Mouse (Mus musculus): ENCODE measurements around the gene Taf1.

Gene Taf1

DNA sequence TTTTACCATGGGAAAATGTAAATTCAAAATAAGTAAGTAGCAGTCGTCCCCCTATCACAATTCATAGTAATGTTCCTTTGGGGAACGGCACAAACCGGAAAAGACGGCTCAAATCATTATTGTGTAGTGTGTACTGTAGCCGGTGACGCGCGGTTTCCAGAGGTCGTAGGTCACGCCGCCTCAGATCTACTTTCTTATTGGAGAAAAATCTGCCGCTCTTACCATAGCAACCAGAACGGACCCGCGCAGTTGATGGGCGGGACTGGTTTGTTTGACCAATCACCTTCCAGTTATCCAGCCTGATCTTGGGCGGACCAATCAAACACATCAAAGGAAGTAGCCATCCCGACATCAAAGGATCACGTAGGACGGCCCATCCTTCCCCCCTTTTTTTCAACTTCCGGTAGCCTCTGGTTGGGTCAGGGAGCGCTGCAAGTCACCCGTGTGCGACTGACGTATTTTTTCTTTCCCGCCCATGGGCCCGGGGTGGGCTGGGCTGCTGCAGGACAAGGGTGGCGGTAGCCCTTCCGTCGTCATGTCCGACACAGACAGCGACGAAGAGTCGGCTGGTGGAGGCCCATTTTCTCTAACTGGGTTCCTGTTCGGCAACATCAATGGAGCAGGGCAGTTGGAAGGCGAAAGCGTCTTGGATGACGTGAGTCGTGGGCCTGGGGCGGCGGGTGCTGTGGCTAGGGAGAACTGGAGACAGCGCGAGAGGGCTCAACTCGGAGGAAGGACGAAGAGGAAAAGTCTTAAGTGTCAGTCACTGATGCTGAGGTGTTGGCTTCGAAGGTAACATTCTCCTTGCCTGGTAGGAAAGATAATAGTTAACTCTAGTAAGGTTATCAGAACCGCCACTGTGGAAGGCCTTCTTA is at the start of gene Taf1:
Gene Taf1 (plus strand): TSS at position 388 of the 875 bp plus-strand sequence.
- peak; percentile 96 for DNase-seq (ENCODE audit: low read depth)

DNA sequence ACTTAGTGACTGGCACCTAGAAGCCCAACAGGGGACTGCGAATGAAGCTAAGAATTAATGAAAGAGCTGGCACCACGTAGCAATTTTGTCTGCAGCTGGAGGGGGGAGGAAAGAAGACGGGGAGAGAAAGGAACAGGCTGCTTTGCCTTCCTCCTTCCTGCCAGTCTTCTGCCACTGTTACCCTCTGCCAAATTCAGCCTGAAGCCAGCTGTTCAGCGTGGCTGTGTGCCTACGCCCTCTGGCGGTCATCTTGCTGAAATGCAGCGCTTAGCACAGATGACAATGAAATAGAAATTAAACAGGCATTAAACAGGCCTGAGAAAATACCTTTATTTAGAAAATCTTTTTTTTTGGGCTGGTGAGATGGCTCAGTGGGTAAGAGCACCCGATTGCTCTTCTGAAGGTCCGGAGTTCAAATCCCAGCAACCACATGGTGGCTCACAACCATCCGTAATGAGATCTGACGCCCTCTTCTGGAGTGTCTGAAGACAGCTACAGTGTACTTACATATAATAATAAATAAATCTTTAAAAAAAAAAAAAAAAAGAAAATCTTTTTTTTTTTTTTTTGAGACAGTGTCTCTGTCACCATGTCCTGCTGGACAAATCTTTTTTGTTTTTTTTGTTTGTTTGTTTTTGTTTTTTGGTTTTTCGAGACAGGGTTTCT is 45.9 kb upstream of the Taf1 start:
- peak; percentile 69 for DNase-seq (ENCODE audit: low read depth)

GRCm38 (mm10) chrX:101504636-101505035 is 27.9 kb upstream of the Taf1 start:
- peak; percentile 70 for DNase-seq (ENCODE audit: low read depth)

GRCm38 (mm10) chrX:101515710-101516109 is 16.8 kb upstream of the Taf1 start:
- peak; percentile 42 for DNase-seq (ENCODE audit: low read depth)

GRCm38 (mm10) chrX:101518006-101518405 is 14.5 kb upstream of the Taf1 start:
- DNase-seq (ENCODE audit: low read depth): no peak

DNA sequence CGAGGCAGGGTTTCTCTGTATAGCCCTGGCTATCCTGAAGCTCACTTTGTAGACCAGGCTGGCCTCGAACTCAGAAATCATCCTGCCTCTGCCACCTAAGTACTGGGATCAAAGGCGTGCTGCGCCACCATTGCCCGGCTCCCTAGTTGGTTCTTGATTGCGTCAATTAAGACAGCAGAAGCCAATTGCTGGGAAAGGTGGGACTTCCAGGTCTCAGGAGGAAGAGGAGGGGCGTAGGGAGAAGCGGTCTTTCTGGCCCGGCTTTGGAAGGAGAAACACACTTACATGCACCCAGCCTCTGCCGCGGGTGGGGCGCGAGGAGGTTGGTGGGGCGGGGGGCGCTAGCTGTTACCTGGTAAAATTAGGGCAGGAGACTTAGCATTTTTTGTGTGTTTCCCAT is 10.5 kb upstream of the Taf1 start:
- DNase-seq (ENCODE audit: low read depth): peak; percentile 6

- peak; percentile 55 for DNase-seq (ENCODE audit: low read depth)
These were observed 5.2 kb upstream of the Taf1 start for GRCm38 (mm10) chrX:101527356-101527755.

DNA sequence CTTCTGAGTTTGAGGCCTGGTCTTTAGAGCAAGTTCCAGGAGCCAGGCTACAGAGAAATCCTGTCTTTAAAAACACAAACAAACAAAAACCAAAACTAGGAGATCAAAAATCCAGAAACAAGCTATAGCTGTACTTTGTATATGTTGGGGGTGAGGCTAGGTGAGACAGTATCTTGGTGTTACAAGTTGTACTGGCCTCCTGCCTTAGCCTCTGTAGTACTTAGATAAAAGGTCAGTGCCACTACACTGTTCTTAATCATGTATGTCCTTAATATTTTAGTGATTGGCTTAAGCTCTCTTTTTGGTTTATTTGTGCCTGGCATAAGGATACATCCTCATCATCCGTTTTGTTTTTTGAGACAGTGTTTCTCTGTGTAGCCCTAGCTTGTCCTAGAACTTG is 52.9 kb downstream of the Taf1 start:
- no peak for DNase-seq (ENCODE audit: low read depth)

GRCm38 (mm10) chrX:101616183-101616582 is 83.6 kb downstream of the Taf1 start:
- DNase-seq (ENCODE audit: low read depth): no peak

GRCm38 (mm10) chrX:101617889-101618288 is 85.4 kb downstream of the Taf1 start:
- no peak for DNase-seq (ENCODE audit: low read depth)

- DNase-seq (ENCODE audit: low read depth): no peak
These were observed 87.8 kb downstream of the Taf1 start for GRCm38 (mm10) chrX:101620317-101620716.

DNA sequence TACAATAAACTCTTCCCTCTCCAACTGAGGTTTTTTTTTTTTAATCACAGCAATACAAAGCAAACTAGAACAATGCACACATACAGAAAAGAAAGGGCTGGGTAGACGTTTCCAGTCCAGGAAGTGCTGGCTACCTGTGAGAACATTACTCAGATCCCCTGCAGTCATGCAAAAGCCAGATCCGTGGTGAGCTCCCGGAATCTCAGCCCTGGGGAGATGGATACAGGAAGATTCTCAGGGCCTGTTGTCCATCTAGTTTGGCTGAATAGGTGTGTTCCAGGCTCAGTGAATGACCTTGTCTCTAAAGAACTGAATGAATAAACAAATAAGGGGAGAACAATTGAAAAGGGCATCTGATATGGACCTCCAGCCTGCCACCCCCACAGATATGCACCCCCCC is 90.0 kb downstream of the Taf1 start:
- DNase-seq (ENCODE audit: low read depth): no peak

DNA sequence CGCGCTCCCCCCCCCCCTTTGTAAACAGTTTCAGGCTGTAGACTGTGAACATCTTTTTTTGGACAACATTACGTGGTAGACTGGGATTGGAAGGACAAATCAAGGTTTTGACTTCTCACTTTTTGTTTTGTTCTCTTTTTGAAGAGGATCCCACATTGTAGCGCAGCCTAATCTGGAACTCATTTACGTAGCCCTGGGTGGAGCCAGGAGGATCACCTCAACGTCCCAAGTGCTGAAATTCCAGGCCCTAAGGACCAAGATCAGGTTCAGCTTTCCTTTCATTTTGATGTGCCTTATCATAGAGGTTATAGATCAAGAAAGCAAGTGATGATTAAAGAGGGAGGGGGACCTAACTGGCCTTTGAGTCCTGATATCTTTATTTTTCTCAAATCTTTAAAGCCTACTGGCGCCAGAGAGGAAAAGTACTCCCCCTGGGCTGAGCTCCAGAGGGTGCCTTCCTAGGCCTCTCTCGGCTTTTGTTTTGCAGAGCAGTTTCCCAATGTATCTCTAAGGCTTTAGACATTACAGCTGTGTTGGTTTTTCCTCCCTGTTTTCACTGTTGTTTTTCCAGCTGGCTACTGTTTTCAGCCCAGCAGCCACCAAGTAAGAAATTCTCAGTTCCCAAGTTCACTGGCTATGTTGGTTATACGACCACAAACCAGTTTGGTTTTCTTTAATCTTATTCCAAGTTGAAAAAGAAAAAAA is 104.4 kb downstream of the Taf1 start:
- no peak for DNase-seq (ENCODE audit: low read depth)

DNA sequence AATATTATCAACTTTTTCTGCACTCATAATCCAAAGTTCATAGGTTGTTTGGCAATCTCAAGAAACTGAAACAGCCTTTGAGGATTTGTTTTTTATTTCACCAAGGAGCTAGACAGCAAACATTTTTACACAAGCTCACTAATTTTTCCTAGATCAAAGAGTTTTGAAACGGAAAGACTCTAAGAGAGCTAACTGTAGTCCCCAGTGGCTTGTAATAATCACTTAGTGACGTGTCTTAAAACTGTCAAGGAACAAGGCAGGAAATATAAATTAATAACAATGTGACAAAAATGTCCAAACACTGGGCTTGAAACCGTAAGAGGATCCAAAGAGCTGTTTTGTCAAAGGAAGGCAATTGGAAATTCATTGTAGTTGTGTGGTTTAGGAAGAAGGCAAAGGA is 106.3 kb downstream of the Taf1 start:
- DNase-seq (ENCODE audit: low read depth): peak; percentile 62

GRCm38 (mm10) chrX:101639306-101639705 is 106.8 kb downstream of the Taf1 start:
- no peak for DNase-seq (ENCODE audit: low read depth)

GRCm38 (mm10) chrX:101639741-101640166 is 107.2 kb downstream of the Taf1 start, which contains the start of gene Ogt:
Gene Ogt, plus strand, starts transcription at chrX:101640060.
- peak; percentile 94 for DNase-seq (ENCODE audit: low read depth)

GRCm38 (mm10) chrX:101640194-101641160 is 107.9 kb downstream of the Taf1 start:
- DNase-seq (ENCODE audit: low read depth): peak; percentile 59

DNA sequence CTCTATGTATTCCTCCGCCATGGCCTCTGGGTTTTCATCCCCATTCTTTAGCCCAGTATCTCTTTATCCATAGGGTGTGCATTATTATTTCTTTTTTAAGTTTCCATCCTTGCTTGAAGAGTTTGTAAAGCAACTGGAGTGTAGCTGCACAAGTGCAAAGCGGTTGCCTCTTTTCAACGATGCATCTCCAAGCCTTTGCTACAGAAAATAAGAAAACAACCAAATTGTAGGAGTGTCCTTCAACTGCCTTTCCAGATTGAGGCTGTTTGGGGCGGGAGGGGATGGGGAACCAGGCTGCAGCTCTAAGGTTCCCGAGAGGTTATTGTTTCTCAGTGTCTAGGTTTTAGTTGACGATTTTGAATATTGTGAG is 108.6 kb downstream of the Taf1 start:
- DNase-seq (ENCODE audit: low read depth): no peak

GRCm38 (mm10) chrX:101642091-101642490 is 109.6 kb downstream of the Taf1 start:
- peak; percentile 32 for DNase-seq (ENCODE audit: low read depth)

GRCm38 (mm10) chrX:101645286-101645685 is 112.8 kb downstream of the Taf1 start:
- peak; percentile 27 for DNase-seq (ENCODE audit: low read depth)

- DNase-seq (ENCODE audit: low read depth): no peak
These were observed 114.1 kb downstream of the Taf1 start for GRCm38 (mm10) chrX:101646621-101647020.
